Mouse (Mus musculus): ENCODE results near the gene Pdcd7.

Pdcd7 gene

GRCm38 (mm10) chr9:65394360-65394759 lies 48.5 kb downstream of the Pdcd7 start:
- DNase-seq (ENCODE audit: low read depth, low spot score), result no peak

DNA sequence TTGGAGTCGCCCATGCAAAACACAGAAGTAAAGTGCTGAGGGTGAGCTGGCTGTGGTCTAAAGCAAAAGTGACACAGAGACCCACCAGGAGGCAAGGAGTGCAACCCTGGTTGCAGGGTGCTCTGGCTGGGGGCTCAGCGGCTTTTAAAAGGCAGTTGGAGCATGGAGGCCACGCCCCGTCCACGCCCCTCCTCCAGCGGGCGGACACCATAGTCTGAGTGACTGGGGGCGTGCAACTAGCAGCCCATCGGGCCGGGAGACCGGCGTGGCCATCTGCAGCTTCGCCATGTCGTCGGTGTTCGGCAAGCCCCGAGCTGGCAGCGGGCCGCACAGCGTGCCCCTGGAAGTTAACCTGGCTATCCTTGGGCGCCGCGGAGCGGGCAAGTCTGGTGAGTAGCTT lies 52.4 kb downstream of the Pdcd7 start, which contains the start of gene Rasl12:
Gene Rasl12, plus strand, starts transcription at position 228 of the 400 bp plus-strand sequence.
- DNase-seq (ENCODE audit: low read depth, low spot score), result no peak

GRCm38 (mm10) chr9:65399934-65400333 lies 54.0 kb downstream of the Pdcd7 start:
- no peak for DNase-seq (ENCODE audit: low read depth, low spot score)

DNA sequence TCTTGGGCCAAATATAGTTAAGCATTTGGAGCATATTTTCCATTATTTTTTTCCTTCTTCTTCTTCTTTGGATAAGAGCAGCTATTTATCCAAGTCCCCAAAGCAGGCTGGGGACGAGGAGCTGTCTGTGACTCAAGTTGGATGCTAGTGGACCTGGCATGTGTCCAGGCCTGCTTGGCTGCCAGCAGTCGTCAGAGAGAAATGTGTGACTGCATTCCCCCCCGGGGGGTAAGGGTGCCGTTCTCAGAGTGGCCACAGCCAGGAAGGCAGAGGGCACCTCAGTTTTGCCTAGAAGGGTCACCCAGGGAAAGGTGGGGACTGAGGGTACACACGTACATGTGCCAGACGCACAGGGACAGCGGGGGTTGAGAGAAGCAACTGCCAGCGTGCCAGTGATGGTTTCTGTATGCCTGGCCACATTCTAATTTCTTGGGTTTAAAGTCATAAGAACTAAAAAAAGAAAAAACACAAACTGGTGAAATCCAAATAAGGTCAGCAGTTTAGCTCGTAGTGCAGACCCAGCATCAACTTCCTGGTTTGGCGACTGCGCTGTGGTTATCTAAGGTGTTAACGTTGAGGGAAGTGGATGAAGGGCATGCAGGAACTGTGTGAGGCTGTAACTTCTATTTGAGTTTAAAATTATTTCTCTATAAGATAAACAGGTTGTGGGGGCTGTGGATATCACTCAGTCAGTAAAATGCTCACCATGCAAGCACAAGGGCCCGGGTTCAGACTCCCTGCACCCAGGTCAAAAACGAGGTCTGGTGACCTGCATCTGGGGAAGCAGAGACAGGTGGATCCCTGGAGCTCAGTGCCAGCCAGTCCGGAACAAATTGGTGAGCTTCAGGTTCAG lies 58.7 kb downstream of the Pdcd7 start:
- DNase-seq (ENCODE audit: low read depth, low spot score), result peak; percentile 40

GRCm38 (mm10) chr9:65405184-65405449 lies 59.2 kb downstream of the Pdcd7 start:
- DNase-seq (ENCODE audit: low read depth, low spot score), result no peak

- DNase-seq (ENCODE audit: low read depth, low spot score), result no peak
These were observed 61.4 kb downstream of the Pdcd7 start for GRCm38 (mm10) chr9:65407327-65407726.

DNA sequence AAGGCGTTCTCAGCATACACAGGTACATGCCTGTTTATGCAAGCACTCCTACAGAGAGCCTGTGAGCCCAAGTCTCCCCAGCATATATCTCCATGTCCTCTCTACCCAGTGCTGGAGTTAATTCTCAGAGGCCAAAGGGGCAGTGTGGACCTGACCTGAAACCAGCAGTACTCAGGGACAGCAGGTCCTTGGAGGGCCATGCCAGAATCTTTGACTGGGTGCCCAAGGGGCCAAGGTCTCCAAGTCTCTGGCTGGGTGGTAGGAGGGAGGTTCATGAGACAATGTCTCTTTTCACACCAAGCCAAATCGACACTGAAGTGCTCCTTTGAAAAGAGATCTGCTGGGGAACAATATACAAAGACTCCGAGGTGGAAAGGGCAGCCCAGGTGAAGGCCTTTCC lies 62.0 kb downstream of the Pdcd7 start:
- DNase-seq (ENCODE audit: low read depth, low spot score), result no peak

DNA sequence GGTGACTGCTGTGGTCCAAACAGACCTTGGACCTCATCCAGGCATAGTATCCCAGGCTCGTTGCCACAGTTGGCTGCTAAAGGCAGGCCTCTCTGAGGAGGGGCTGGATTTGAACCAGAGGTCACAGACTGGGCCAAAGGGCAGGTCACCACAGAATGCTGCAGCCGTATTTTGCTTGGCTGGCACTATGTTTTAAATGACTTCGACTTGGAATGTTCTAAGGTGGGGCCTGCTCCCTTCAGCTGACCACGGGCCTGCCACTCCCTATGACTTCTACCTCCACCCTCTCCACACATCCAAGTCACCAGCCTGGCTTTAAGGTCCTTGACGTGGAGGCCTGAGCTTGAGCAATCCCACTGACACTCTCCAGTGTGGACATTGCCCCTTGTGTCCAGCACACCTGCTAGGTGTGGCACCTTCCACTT lies 63.0 kb downstream of the Pdcd7 start:
- no peak for DNase-seq (ENCODE audit: low read depth, low spot score)

Measured in brain, embryonic 18.5 days (tissue).